Mouse (Mus musculus) gastrocnemius, postnatal 25 days (tissue): ENCODE results near the gene Atp6v1e2. TPM values are rescaled to one million over a fixed set of nuclear protein-coding genes. Genes with fewer than 3 reads are reported as not detected.

Experiments
- DNase-seq: peaks from one replicate; pipeline ENCODE4 v3.0.0; 2022
- total RNA-seq, 2 experiments: library from RNA; stranded (reverse); gene quantifications; 1 replicate in 1 of 2; 2 replicates in 1 of 2; pipeline ENCODE4 v1.2.3; 2021

Atp6v1e2 gene
- total RNA-seq, 2 experiments from 2014 or later, result not detected

DNA sequence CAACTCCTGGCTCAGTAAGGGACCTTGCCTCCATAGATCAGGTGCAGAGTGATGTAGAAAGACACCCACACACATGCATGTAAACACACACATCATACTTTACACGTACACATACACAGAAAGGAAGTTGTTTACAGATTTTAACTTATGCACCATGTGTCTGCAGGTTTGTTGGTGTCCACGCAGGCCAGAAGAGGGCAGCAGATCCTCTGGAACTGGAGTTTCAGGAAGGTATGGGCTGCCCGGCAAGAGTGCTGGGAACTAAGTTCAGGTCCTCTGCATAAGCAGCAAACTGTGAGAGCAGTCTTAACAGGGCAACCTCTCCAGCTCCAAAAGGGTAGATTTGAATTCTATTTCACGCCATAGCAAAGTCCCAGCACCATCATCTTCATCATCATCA, 32.2 kb downstream of the Atp6v1e2 start:
- DNase-seq, result no peak

- DNase-seq, result no peak
Measured at GRCm38 (mm10) chr17:86913003-86913607, 34.6 kb downstream of the Atp6v1e2 start.

DNA sequence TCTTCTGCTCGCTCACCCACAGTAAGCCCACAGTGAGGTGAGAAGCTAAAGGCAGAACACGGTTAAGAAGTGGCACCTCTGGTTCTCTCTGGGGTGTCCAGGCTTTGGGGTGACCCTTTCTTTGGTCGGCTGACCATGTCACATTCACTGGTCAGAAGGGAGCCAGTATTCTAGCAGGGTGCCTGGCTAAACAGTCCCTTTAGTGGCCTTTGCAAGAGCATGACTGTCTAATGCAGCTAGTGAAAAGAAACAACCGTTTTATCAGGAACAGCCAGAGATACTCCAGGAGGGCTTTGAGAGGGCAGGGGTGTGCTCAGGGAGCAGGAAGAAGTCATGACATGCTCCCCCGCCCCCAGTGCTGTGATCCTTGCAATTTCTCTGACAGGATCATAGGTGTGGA, 36.4 kb downstream of the Atp6v1e2 start:
- DNase-seq, result no peak

- DNase-seq, result no peak
Measured at GRCm38 (mm10) chr17:86909733-86910495, 37.8 kb downstream of the Atp6v1e2 start.

- no peak for DNase-seq
Measured at GRCm38 (mm10) chr17:86908316-86908715, 39.4 kb downstream of the Atp6v1e2 start.

DNA sequence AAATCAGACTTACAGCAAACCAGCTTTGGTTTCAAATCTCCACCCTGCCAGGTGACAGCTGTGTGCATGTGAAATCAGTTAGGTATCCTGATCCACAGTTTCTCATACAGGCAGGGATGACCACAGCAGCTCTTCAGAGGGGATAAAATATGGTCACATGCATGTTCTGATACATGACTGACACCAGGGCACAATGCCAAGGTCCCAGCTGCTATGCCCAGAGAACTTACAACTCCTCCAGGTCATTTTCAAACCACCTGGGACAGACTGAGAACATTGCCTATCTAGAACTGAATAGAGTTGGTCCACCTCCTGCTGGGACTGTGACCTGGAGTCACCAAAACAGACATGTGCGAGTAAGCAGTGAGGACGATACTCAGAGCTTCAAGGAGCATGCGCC, 40.6 kb downstream of the Atp6v1e2 start:
- DNase-seq, result no peak

DNA sequence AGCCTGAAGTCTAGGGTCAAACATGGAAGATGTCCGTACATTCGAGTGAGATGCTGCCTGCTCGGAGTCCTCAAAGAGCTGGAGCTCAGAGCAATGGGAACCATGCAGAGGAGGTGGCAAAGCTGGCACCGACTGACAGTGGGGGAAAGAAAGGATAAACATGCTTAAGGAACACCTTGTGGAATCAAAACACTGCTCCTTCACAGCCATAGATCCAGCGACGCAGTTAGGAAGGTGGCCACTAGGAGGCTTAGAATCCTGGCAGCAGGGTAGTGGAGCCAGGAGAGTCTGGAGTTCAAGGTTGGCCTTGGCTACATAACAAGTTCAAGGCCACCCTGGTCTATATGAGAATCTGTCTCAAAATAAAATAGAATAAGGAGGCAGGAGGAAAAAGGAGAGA, 41.1 kb downstream of the Atp6v1e2 start:
- DNase-seq, result no peak

GRCm38 (mm10) chr17:86906136-86906461, 41.6 kb downstream of the Atp6v1e2 start:
- DNase-seq, result peak; percentile 61

DNA sequence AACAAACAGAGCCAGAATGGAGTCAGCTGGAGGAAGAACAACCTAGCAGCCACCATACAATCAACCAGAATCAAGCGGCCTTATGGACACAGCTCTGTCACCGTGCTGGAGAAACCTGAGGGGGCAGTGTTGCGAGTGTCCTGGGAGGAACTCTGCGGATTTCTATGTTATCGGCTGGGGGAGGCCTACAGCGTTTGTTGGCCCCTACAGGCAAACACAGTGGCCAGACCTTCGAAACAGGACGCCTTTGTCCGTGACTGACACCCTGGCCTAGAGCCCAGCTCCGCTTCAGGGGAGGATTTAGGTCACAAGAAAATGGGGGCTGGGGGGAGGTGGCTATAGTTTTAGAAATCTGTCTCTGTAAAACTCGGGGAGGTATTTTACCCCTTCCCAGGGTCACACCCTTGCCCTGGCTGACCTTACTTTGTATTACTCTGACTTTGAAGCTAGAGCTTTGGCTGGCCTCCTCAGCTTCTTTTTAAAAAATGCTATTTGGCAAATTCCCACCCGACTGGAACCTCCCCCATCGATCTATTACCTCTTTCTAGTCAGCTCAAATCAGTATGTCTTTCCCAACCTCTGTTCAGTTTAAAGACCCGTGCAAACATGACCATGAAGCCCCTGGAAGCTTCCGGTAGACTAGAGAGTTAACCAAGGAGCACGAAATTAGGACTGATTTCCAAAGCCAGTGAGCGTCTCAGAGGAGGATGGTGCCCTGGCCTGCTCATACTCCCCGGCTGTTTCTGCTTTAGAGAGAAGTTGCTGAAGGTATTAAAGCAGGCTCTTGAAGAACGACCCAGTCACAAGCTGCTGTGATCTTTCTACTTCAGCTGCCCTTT, 42.2 kb downstream of the Atp6v1e2 start:
- peak; percentile 30 for DNase-seq

GRCm38 (mm10) chr17:86904206-86904605, 43.5 kb downstream of the Atp6v1e2 start:
- DNase-seq, result no peak

GRCm38 (mm10) chr17:86903596-86903995, 44.1 kb downstream of the Atp6v1e2 start:
- DNase-seq, result no peak

DNA sequence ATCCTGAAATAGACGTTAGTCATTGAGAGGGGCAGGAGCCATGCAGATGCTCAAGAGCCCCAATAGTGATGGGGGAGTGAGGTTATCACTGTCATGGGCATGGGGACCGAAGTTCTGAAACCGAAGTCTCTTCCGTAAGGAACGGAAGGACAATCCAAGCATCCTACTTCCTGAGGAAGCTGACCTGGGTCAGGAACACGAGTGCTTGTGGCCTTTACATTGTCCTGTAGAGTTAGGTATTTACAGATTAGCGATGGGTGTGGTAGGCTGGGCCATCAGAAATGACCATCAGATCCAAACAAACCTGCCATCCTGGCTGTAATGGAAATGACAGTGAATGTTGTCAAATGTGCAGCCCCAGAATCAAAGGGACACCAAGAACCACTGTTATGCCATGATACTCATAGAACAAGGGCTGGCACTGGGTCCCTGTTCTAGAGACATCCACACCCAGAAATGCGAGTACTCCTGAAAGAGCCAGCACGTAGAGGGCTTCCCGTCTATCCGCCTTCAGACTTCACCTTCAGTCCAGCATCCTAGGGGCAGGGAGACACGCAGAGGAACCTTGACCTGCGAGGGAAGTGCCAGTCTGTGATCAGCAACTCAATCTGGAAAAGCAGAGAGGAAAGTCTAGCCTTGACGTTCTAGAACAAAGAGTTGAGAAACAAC, 45.2 kb downstream of the Atp6v1e2 start:
- no peak for DNase-seq

- DNase-seq, result no peak
Measured at GRCm38 (mm10) chr17:86900564-86900963, 47.1 kb downstream of the Atp6v1e2 start.

GRCm38 (mm10) chr17:86899821-86900220, 47.9 kb downstream of the Atp6v1e2 start:
- DNase-seq, result no peak

GRCm38 (mm10) chr17:86897486-86898165, 50.1 kb downstream of the Atp6v1e2 start:
- DNase-seq, result no peak

DNA sequence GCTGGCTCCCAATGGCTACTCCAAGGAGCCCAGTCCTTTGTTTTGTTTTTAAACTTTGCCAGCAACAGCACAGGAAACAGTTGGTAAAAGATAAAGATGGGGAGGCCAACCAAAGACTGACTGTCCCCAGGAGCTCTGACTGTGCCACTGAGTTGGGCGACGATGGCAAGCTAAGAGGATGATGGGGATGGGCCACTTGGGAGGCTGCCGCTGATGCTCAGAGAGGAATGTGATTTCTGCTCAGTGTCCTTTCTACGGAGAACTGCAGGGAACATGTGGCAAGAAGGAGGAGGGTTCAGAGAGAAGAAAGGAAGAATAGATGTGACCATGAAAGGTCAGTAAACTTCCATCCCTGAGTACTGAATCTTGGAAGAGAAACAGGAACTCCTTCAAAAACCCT, 52.5 kb downstream of the Atp6v1e2 start:
- no peak for DNase-seq

Other genes starting within 250 kb of the Atp6v1e2 start
- gene Epas1, start 194.2 kb downstream of the Atp6v1e2 start, total RNA-seq, result 100 to 1,000 TPM in 1 of 2 experiments, 10 to 100 TPM in 1; 91.3 to 110 TPM
- not detected for gene Tmem247, start 30.5 kb downstream of the Atp6v1e2 start, total RNA-seq
- gene Rhoq, start 15.2 kb upstream of the Atp6v1e2 start, total RNA-seq, result 100 to 1,000 TPM; 197 to 201 TPM
- 1 to 10 TPM; 1.6 to 1.8 TPM for gene Pigf, start 77.5 kb upstream of the Atp6v1e2 start, total RNA-seq
- 10 to 100 TPM; 38.5 to 41.4 TPM for gene Cript, start 77.7 kb upstream of the Atp6v1e2 start, total RNA-seq
- gene Socs5, start 159.8 kb upstream of the Atp6v1e2 start, total RNA-seq, result 10 to 100 TPM in 1 of 2 experiments, 1 to 10 TPM in 1; 9.1 to 11.5 TPM